Mouse (Mus musculus): ENCODE results near the gene Gm20792. TPM values are rescaled to one million over a fixed set of nuclear protein-coding genes. Genes with fewer than 3 reads are reported as not detected.

Gm20792 gene
- polyA plus RNA-seq (2017; shearing (Covaris generic)), result not detected

DNA sequence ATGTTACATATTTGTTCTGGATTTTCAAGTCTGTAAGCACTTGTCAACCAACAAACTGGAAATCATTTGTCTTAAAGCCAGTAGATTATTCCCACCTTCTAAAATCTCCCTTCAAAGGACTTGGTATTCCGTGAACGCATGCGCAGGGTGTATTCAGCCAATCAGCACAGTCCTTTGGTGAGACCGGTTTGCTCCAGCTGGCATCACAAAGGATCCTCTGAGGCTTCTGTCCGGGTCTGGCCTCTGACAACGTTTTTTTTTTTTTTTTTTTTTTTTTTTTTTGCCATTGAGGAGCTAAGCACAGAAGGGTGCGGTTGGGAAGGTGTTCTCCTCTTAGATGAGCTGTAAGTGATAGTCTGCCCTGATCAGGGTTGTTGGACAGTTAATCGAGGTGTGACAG, at the start of gene Gm20792:
TSS of gene Gm20792 (plus strand) at position 301 of the 400 bp plus-strand sequence.

